Mouse (Mus musculus) heart, embryonic 16.5 days (tissue): ENCODE data around the gene Cct8. TPM values are rescaled to one million over a fixed set of nuclear protein-coding genes. Genes with fewer than 3 reads are reported as not detected.
"Not testable (repeated sequence)": the region's sequence is repeated elsewhere in the genome, so short reads cannot be mapped to it uniquely, and the experiment has no call there.

Source experiments
- ATAC-seq: fragments of 200-750 bp; cut with Nextera tagmentation; replicated peaks from 2 replicates; pipeline ENCODE4 v1.8.0; 2017; ENCODE audit warnings: moderate number of reproducible peaks; ENCODE audit not compliant: insufficient read depth, low FRiP score; ENCODE audit errors: extremely low read depth
- H3K27ac ChIP-seq: fragments of 300-500 bp; sonication (generic); 2 replicates; pipeline ENCODE4 v1.5.1; 2014; ENCODE audit warnings: mild to moderate bottlenecking, low read length, control low read depth, moderate library complexity
- H3K27me3 ChIP-seq: fragments of 300-500 bp; sonication (generic); 2 replicates; pipeline ENCODE4 v1.6.1; 2014; ENCODE audit warnings: low read length, mixed read lengths; ENCODE audit not compliant: control insufficient read depth, insufficient read depth
- H3K36me3 ChIP-seq: fragments of 300-500 bp; sonication (generic); 2 replicates; pipeline ENCODE4 v1.6.1; 2014; ENCODE audit not compliant: control insufficient read depth, insufficient read depth
- H3K4me1 ChIP-seq: fragments of 300-500 bp; sonication (generic); 2 replicates; pipeline ENCODE4 v1.6.1; 2014; ENCODE audit warnings: low read length, mixed read lengths; ENCODE audit not compliant: control insufficient read depth, insufficient read depth
- H3K4me2 ChIP-seq: fragments of 300-500 bp; sonication (generic); 2 replicates; pipeline ENCODE4 v1.6.1; 2014; ENCODE audit warnings: low read depth, mild to moderate bottlenecking, control low read depth, low read length
- H3K4me3 ChIP-seq: fragments of 300-500 bp; sonication (generic); 2 replicates; pipeline ENCODE4 v1.5.1; 2014; ENCODE audit warnings: mild to moderate bottlenecking, control low read depth, low read length
- H3K9ac ChIP-seq: fragments of 300-500 bp; sonication (generic); 2 replicates; pipeline ENCODE4 v1.6.1; 2014; ENCODE audit warnings: low read length, control low read depth
- H3K9me3 ChIP-seq: fragments of 300-500 bp; sonication (generic); replicated peaks from 2 replicates; pipeline ENCODE4 v1.6.1; 2016; ENCODE audit warnings: low read length; ENCODE audit not compliant: control insufficient read depth
- WGBS: fragments of 180-500 bp; shearing (Covaris S2); extraction: QIAGEN DNeasy Blood & Tissue Kit; methylation state at CpG from one replicate; pipeline ENCODE4 v1.1.7; 2014; 5-methylcytosine and 5-hydroxymethylcytosine counted together
- polyA plus RNA-seq: library from polyadenylated mRNA; unstranded; fragments of >200 nt; fragmentation: Nextera tagmentation; extraction: Ambion mirVana; gene quantifications from 2 replicates; pipeline ENCODE4 v1.2.1, GENCODE M21; 2015

Cct8 gene
- polyA plus RNA-seq, 1 experiment from 2014 or later: 348 TPM

DNA sequence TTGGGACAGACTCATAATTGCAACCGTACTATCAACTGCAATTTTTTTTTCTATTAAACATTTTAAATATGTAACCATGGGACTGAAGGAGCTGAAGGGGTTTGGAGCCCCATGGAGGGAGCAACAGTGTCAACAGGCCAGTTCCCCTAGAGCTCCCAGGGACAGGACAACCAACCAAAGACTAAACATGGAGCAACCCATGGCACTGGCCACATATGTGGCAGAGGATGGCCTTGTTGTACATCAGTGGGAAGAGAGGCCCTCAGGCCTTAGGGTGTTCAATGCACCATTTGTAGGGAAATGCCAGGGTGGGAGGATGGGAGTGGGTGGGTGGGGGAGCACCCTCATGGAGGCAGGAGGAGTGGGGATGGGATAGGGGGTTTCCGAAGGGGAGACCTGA lies 1.1 kb upstream of the Cct8 start:
- Histone ChIP-seq H3K36me3 (peaks cover 18% of the 10 kb centered on the region), H3K4me2 (peak overlapping the region; percentile 87), H3K9ac (no peak overlapping the region), H3K9me3 (no peaks in the 10 kb centered on the region), H3K27ac (no peak overlapping the region), H3K4me1 (peaks cover 21% of the 10 kb centered on the region), H3K4me3 (0 out of 2 replicates have a peak overlapping the region, but pooled peaks have one; percentile 18), H3K27me3 (no peaks in the 10 kb centered on the region)
- ATAC-seq: no peak
- WGBS: 96% methylated on average over 2 of the region's 2 CpGs

DNA sequence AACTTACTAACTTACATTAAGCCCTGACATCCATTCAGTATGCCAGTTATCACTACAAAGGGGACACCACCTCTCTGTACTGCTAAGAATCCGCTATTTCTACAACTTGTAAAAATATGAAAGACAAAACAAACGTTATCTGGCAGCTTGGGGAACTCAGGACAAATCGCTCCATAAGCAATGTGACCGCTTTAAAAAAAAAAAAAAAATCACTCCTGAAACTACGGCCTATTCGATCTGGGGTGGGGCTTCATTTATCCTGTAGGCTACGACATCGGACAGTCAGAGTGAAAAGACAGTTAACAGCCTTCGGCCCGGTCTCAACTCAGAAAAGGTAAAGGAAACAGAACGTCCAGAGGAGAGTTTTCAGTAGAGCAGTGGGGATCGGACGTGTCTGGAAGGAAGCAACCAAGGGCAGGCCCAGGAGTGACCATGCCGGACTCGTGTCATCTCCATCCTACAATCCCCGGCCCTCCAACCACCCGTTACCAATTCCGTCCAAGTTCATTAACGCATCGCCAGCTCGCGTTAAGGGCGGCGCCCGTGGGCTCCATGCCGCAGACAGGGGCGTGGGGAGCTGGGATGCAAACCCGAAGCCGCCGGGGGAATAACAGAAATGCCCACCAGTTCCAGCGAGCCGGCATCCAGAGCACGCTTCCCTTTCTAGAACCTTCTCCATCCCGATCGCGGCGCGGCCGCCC lies 568 bp downstream of the Cct8 start:
- ATAC-seq: peak; percentile 31; the same call in 1 of the 2 replicates
- H3K27ac ChIP-seq: peak overlapping the region; percentile 91
- H3K27me3 ChIP-seq: no peaks in the 10 kb centered on the region
- under 1% methylated on average over 39 of the region's 39 CpGs for WGBS
- peaks cover 11% of the 10 kb centered on the region for H3K4me1 ChIP-seq
- H3K36me3 ChIP-seq: peaks cover 33% of the 10 kb centered on the region
- peak overlapping the region; percentile 99 for H3K9ac ChIP-seq
- H3K9me3 ChIP-seq: no peaks in the 10 kb centered on the region
- H3K4me2 ChIP-seq: peak overlapping the region; percentile 93
- H3K4me3 ChIP-seq: peak overlapping the region; percentile 100

DNA sequence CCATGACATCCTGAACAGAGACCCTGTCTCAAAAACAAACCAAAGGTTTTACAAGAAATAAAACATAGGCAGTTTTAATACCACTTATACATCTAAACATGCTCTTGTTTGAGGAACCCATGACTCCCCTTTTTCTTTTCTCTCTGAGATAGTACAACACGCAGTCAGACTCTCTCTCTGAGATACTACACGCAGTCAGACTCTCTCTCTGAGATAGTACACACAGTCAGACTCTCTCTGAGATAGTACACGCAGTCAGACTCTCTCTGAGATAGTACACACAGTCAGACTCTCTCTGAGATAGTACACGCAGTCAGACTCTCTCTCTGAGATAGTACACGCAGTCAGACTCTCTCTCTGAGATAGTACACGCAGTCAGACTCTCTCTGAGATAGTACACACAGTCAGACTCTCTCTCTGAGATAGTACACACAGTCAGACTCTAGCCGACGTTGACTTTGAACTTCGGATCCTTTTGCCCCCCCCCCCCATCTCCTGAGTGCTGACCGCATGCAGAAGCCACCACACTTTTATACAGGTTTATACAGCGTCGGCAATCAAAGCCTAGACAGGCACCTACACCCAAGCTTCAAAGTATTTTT lies 3.4 kb downstream of the Cct8 start:
- H3K4me2 ChIP-seq, H3K9ac ChIP-seq, ATAC-seq, H3K27me3 ChIP-seq, H3K4me3 ChIP-seq, H3K27ac ChIP-seq, H3K9me3 ChIP-seq: not testable (repeated sequence)
- H3K36me3 ChIP-seq: peaks cover 54% of the 10 kb centered on the region
- H3K4me1 ChIP-seq: peaks cover 11% of the 10 kb centered on the region
- WGBS: 93% methylated on average over 12 of the region's 12 CpGs

DNA sequence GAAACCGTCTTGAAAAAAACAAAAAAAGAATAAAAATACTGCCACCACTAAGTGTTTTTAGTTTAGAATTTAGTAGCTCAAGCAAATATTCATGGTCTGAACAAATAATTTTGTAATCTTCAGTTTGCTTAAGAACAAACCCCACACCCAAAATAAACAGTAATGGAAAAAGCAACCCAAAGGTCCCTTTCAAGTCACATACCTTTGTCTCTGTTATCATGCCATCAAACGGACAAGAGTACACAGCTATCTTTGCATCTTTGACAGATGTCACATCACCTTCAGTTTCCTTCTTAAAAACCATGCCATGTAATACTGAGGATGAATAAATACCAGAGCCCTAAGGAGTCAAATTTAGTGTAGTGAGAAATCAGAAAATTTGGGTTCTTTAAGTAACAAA lies 7.1 kb downstream of the Cct8 start:
- no peak overlapping the region for H3K4me3 ChIP-seq
- no peak for ATAC-seq
- H3K4me2 ChIP-seq: no peak overlapping the region
- no peak overlapping the region for H3K27ac ChIP-seq
- no peaks in the 10 kb centered on the region for H3K9me3 ChIP-seq
- H3K36me3 ChIP-seq: peaks cover 80% of the 10 kb centered on the region
- no peaks in the 10 kb centered on the region for H3K27me3 ChIP-seq
- no peak overlapping the region for H3K9ac ChIP-seq
- 72% methylated on average over 2 of the region's 2 CpGs for WGBS
- no peaks in the 10 kb centered on the region for H3K4me1 ChIP-seq

DNA sequence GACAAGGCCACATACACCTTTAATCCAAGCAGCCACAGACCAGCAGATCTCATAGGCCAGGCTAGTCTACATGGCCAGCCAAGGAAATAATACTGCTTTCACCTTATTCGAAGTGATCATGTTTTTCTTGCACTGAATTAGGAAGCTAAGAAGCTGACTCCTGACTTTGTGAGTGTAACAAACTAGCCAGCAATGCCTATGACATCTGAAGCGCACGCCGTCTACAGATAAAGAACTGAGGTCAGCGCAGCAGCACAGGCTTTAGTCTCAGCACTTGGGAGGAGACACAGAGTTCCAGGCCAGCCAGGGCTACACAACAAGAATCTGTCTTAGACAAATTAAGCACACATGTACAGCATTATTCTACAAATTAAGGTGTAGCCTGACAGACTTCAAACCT lies 8.9 kb downstream of the Cct8 start:
- no peak overlapping the region for H3K9ac ChIP-seq
- WGBS: 84% methylated on average over 5 of the region's 5 CpGs
- peaks cover 77% of the 10 kb centered on the region for H3K36me3 ChIP-seq
- H3K4me3 ChIP-seq: no peak overlapping the region
- H3K27ac ChIP-seq: no peak overlapping the region
- H3K4me1 ChIP-seq: no peaks in the 10 kb centered on the region
- H3K9me3 ChIP-seq: no peaks in the 10 kb centered on the region
- H3K27me3 ChIP-seq: no peaks in the 10 kb centered on the region
- no peak for ATAC-seq
- H3K4me2 ChIP-seq: no peak overlapping the region

DNA sequence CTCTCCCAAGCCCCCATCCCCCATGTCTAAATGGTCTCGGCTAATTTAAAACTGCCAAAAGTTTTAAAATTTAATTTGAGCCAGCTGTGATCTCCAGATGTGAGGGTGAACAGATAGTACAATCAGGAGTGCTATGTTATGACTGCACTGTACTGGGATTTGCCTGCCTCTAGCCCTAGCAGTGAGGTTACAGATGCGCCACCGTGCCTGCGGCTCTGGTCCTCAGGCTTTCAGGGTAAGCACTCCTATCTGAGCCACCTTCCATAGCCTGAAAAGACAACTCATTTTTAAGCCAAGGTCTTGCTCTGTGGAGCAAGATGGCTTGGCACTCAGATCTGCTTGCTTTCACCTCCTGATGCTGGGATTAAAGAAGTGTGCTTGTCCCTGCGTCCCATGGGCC lies 11.3 kb downstream of the Cct8 start:
- no peak for ATAC-seq

DNA sequence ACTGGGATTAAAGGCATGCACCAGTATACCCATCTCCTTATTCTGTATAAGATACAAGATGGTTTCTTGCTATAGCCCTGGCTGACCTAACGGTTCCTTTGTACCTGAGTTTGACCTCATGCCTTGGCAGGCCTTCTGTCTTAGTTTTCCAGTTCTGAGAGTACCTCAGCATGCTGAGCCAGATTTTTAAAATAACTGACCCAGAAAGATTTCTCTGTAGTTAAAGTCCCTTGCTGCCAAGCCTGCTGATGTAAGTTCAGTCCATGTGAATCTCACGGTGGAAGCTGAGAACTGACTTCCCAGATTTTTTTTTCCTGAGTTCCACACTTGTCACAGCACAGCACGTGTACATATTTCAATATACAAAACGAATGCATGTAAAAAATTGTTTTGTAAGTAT lies 25.1 kb downstream of the Cct8 start:
- H3K4me3 ChIP-seq: no peak overlapping the region
- H3K27me3 ChIP-seq: no peaks in the 10 kb centered on the region
- no peak overlapping the region for H3K27ac ChIP-seq
- no peaks in the 10 kb centered on the region for H3K4me1 ChIP-seq
- 91% methylated on average over 4 of the region's 4 CpGs for WGBS
- no peak overlapping the region for H3K9ac ChIP-seq
- no peak for ATAC-seq
- H3K36me3 ChIP-seq: peaks cover 57% of the 10 kb centered on the region
- no peak overlapping the region for H3K4me2 ChIP-seq
- H3K9me3 ChIP-seq: no peaks in the 10 kb centered on the region

More for the DNA sequence above, 11.3 kb downstream of the Cct8 start:
- no peaks in the 10 kb centered on the region for H3K9me3 ChIP-seq
- 89% methylated on average over 5 of the region's 5 CpGs for WGBS
- H3K4me3 ChIP-seq: no peak overlapping the region
- no peak overlapping the region for H3K9ac ChIP-seq
- H3K27me3 ChIP-seq: no peaks in the 10 kb centered on the region
- H3K4me1 ChIP-seq: no peaks in the 10 kb centered on the region
- H3K27ac ChIP-seq: no peak overlapping the region
- H3K4me2 ChIP-seq: no peak overlapping the region
- H3K36me3 ChIP-seq: peaks cover 60% of the 10 kb centered on the region

DNA sequence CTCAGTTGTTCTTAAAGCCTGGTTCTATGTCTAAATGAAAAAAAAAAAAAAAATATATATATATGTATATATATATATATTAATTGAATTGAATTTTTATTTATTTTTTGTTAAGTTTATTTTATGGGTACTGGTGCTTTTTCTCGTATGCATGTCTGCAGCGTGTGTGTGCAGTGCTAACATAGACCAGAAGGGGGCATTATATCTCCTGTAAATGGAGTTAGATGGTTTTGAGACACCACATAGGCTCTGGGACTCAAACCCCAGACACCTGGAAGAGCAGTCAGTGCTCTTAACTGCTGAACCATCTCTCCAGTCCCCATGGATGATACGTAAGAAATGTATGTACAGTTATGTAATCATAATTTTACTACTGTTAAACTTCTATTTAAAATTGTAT lies 36.9 kb downstream of the Cct8 start:
- over 99% methylated on average over 3 of the region's 3 CpGs for WGBS
- Histone ChIP-seq H3K36me3 (peaks cover 9% of the 10 kb centered on the region; the same call in 1 of the 2 replicates), H3K4me3 (no peak overlapping the region), H3K27ac (no peak overlapping the region), H3K27me3 (no peaks in the 10 kb centered on the region), H3K4me2 (no peak overlapping the region), H3K9me3 (no peaks in the 10 kb centered on the region), H3K4me1 (peaks cover 12% of the 10 kb centered on the region), H3K9ac (no peak overlapping the region)
- no peak for ATAC-seq

DNA sequence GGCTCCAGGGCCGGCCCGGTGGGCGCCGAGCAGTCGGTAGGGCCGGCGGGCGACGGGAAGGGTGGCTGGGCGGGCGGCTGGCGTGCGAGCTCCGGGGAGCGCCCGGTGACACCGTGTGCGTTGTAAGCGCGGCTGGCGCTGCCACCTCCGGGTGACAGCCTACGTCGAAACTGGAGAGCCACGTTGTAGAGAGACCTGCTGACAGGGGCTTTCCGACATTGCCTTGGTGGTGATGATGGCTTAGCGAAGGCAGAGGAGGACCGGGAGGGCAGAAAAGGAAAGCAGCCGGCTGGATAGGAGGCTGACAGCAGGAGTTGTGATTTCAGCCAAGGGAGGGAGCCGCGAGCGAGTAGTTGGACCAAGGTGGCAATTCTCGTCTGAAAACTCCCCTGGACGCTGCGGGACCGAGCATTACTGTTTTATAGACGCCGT lies 40.5 kb downstream of the Cct8 start:
- Histone ChIP-seq H3K4me2 (peak overlapping the region; percentile 87), H3K27me3 (no peaks in the 10 kb centered on the region), H3K9ac (peak overlapping the region; percentile 78), H3K9me3 (no peaks in the 10 kb centered on the region), H3K4me1 (peaks cover 12% of the 10 kb centered on the region), H3K27ac (peak overlapping the region; percentile 84), H3K4me3 (peak overlapping the region; percentile 69), H3K36me3 (0 out of 2 replicates have a peak, but pooled peaks cover 2% of the 10 kb centered on the region)
- ATAC-seq: peak; percentile 72
- under 1% methylated on average over 38 of the region's 38 CpGs for WGBS
